10 mouse cellular contexts compared by ENCODE assay signal in genomic region chr12:82664598-82664997, GRCm38 (mm10).
A peak's percentile ranks its signal among the peaks of the same experiment; 100 is the strongest.
DNase-seq lines count a peak whose midpoint lies in the region; ATAC-seq and TF ChIP-seq lines count a peak whose summit lies in the region.
"Had no signal": no experiment of that assay in that cellular context is flagged by ENCODE, and none has a peak within 500 bp of the region (broad histone marks: within the 10 kb centered on the region; RNA-seq: fewer than 3 reads in every experiment).

No protein-coding gene starts in this region.

- H3K4me3 ChIP-seq in forebrain, postnatal 0 days (ENCODE audit: low read depth, low read length) = no peak overlapping the region
- no peak overlapping the region for H3K4me3 ChIP-seq in forebrain, embryonic 15.5 days
- H3K4me3 ChIP-seq in forebrain, embryonic 11.5 days (ENCODE audit: low read depth, low read length) = no peak overlapping the region
- H3K4me3 ChIP-seq: embryonic facial prominence, embryonic 12.5 days had no signal

- no peaks in the 10 kb centered on the region for H3K9me3 ChIP-seq in forebrain, postnatal 0 days (ENCODE audit: low read length)
- no peaks in the 10 kb centered on the region for H3K9me3 ChIP-seq in forebrain, embryonic 15.5 days
- no peaks in the 10 kb centered on the region for H3K9me3 ChIP-seq in forebrain, embryonic 11.5 days (ENCODE audit: control insufficient read depth, low read length)
- H3K9me3 ChIP-seq: embryonic facial prominence, embryonic 12.5 days had no signal

- peaks cover 7% of the 10 kb centered on the region; the same call in 1 of the 2 replicates for H3K4me1 ChIP-seq in forebrain, postnatal 0 days (ENCODE audit: insufficient read depth)
- peaks cover 11% of the 10 kb centered on the region; the same call in 1 of the 2 replicates for H3K4me1 ChIP-seq in forebrain, embryonic 15.5 days
- H3K4me1 ChIP-seq in forebrain, embryonic 11.5 days (replicated peaks; ENCODE audit: control insufficient read depth, insufficient read depth, low read length) = no peaks in the 10 kb centered on the region
- H3K4me1 ChIP-seq: embryonic facial prominence, embryonic 12.5 days had no signal

- TF ChIP-seq CTCF in forebrain, postnatal 0 days (IDR thresholded peaks at IDR 0.05; ENCODE audit: low read depth) = no peak

- ATAC-seq in forebrain, postnatal 0 days = peak; percentile 53
- ATAC-seq in forebrain, embryonic 15.5 days (replicated peaks) = no peak
- no peak for ATAC-seq in forebrain, embryonic 11.5 days (replicated peaks; ENCODE audit: low FRiP score)

- no peaks in the 10 kb centered on the region for H3K27me3 ChIP-seq in forebrain, postnatal 0 days (ENCODE audit: insufficient read depth, low read length)
- no peaks in the 10 kb centered on the region for H3K27me3 ChIP-seq in forebrain, embryonic 15.5 days
- no peaks in the 10 kb centered on the region for H3K27me3 ChIP-seq in forebrain, embryonic 11.5 days (ENCODE audit: control insufficient read depth, insufficient read depth, low read length)
- H3K27me3 ChIP-seq: embryonic facial prominence, embryonic 12.5 days had no signal

- 42% methylated on average over 7 of the region's 7 CpGs for WGBS in forebrain, postnatal 0 days
- 58% methylated on average over 7 of the region's 7 CpGs for WGBS in forebrain, embryonic 15.5 days
- 86% methylated on average over 7 of the region's 7 CpGs for WGBS in forebrain, embryonic 11.5 days

- no peaks in the 10 kb centered on the region for H3K36me3 ChIP-seq in forebrain, postnatal 0 days (ENCODE audit: insufficient read depth)
- no peaks in the 10 kb centered on the region for H3K36me3 ChIP-seq in forebrain, embryonic 15.5 days
- H3K36me3 ChIP-seq in forebrain, embryonic 11.5 days (ENCODE audit: control insufficient read depth, insufficient read depth, low read length) = no peaks in the 10 kb centered on the region
- H3K36me3 ChIP-seq: embryonic facial prominence, embryonic 12.5 days had no signal

- peak; percentile 71 for DNase-seq in forebrain, postnatal 0 days
- DNase-seq in urinary bladder, postnatal 14 days (ENCODE audit: low spot score) = peak; percentile 8
- DNase-seq in urinary bladder, adult 18-20 months (ENCODE audit: low spot score in 2 of 2) = no peak
- DNase-seq in left cerebral cortex, postnatal 14 days (ENCODE audit: low spot score in 2 of 2) = peak; percentile 72 to 77
- DNase-seq in telencephalon, adult 2 months (ENCODE audit: low read depth, low spot score) = peak; percentile 85
- DNase-seq in forebrain, embryonic 11.5 days (ENCODE audit: low spot score) = no peak
- DNase-seq in MN1 (ENCODE audit: low spot score) = no peak
- DNase-seq: thymus, adult 2 months had no signal

- intact Hi-C loops in left cerebral cortex, postnatal 14 days (cut with DNase I) = no loop called here

- no peak overlapping the region for H3K4me2 ChIP-seq in forebrain, postnatal 0 days (ENCODE audit: low read depth)
- no peak overlapping the region for H3K4me2 ChIP-seq in forebrain, embryonic 15.5 days (replicated peaks)
- no peak overlapping the region for H3K4me2 ChIP-seq in forebrain, embryonic 11.5 days (ENCODE audit: low read depth, low read length, severe bottlenecking)
- H3K4me2 ChIP-seq: embryonic facial prominence, embryonic 12.5 days had no signal

- no peak overlapping the region for H3K9ac ChIP-seq in forebrain, postnatal 0 days
- no peak overlapping the region for H3K9ac ChIP-seq in forebrain, embryonic 15.5 days (replicated peaks)
- no peak overlapping the region for H3K9ac ChIP-seq in forebrain, embryonic 11.5 days (ENCODE audit: low read length)
- H3K9ac ChIP-seq: embryonic facial prominence, embryonic 12.5 days had no signal

- 0 out of 2 replicates have a peak overlapping the region, but pooled peaks have one; percentile 52 for H3K27ac ChIP-seq in forebrain, postnatal 0 days (ENCODE audit: low read depth, low read length)
- no peak overlapping the region for H3K27ac ChIP-seq in forebrain, embryonic 15.5 days (replicated peaks)
- no peak overlapping the region for H3K27ac ChIP-seq in forebrain, embryonic 11.5 days (ENCODE audit: low read depth, low read length)
- H3K27ac ChIP-seq: embryonic facial prominence, embryonic 12.5 days had no signal

Comparison
In these comparisons a context has a peak if more than half of its experiments do, and no peak if none do; other contexts are left out.
1. DNase-seq: peak in forebrain, postnatal 0 days (single experiment), urinary bladder, postnatal 14 days (single experiment), left cerebral cortex, postnatal 14 days (2 of 2) and telencephalon, adult 2 months (single experiment); none in urinary bladder, adult 18-20 months (0 of 2), forebrain, embryonic 11.5 days (single experiment) and MN1 (single experiment).